Mouse (Mus musculus): ENCODE results near the gene Zfyve1. TPM values are rescaled to one million over a fixed set of nuclear protein-coding genes. Genes with fewer than 3 reads are reported as not detected.

Gene Zfyve1
- polyA plus RNA-seq, 1 experiment: 50.2 TPM

- WGBS: 98% methylated on average over 6 of the region's 6 CpGs
- H3K4me1 ChIP-seq (replicated peaks; ENCODE audit: control insufficient read depth, insufficient read depth, low read length): no peaks in the 10 kb centered on the region
- H3K27ac ChIP-seq (ENCODE audit: control insufficient read depth, insufficient read depth, low read length): no peak overlapping the region
- H3K27me3 ChIP-seq (ENCODE audit: control insufficient read depth, insufficient read depth, low read length): no peaks in the 10 kb centered on the region
- no peak for DNase-seq
- no peak for TF ChIP-seq POLR2A (IDR thresholded peaks at IDR 0.05; ENCODE audit: control insufficient read depth, extremely low read depth, insufficient read depth, low read length, poor library complexity)
- no peak for TF ChIP-seq CTCF (IDR thresholded peaks at IDR 0.05; ENCODE audit: borderline replicate concordance, control insufficient read depth, extremely low read depth, insufficient read depth, low read length, poor library complexity)
- no peaks in the 10 kb centered on the region for H3K36me3 ChIP-seq (ENCODE audit: control insufficient read depth, insufficient read depth, low read length)
- no peak overlapping the region for H3K4me3 ChIP-seq (ENCODE audit: control insufficient read depth, insufficient read depth, low read length)
Measured at GRCm38 (mm10) chr12:83527816-83528215, 69.2 kb downstream of the Zfyve1 start.

- TF ChIP-seq CTCF (IDR thresholded peaks at IDR 0.05; ENCODE audit: borderline replicate concordance, control insufficient read depth, extremely low read depth, insufficient read depth, low read length, poor library complexity): no peak
- no peak for TF ChIP-seq POLR2A (IDR thresholded peaks at IDR 0.05; ENCODE audit: control insufficient read depth, extremely low read depth, insufficient read depth, low read length, poor library complexity)
- no peak overlapping the region for H3K4me3 ChIP-seq (ENCODE audit: control insufficient read depth, insufficient read depth, low read length)
- no peaks in the 10 kb centered on the region for H3K27me3 ChIP-seq (ENCODE audit: control insufficient read depth, insufficient read depth, low read length)
- peaks cover 5% of the 10 kb centered on the region for H3K4me1 ChIP-seq (replicated peaks; ENCODE audit: control insufficient read depth, insufficient read depth, low read length)
- WGBS: 91% methylated on average over 18 of the region's 18 CpGs
- DNase-seq: no peak
- H3K36me3 ChIP-seq (ENCODE audit: control insufficient read depth, insufficient read depth, low read length): no peaks in the 10 kb centered on the region
- H3K27ac ChIP-seq (ENCODE audit: control insufficient read depth, insufficient read depth, low read length): no peak overlapping the region
Measured at GRCm38 (mm10) chr12:83525822-83526544, 71.0 kb downstream of the Zfyve1 start.

GRCm38 (mm10) chr12:83524329-83524728, 72.7 kb downstream of the Zfyve1 start:
- TF ChIP-seq POLR2A (IDR thresholded peaks at IDR 0.05; ENCODE audit: control insufficient read depth, extremely low read depth, insufficient read depth, low read length, poor library complexity) (no peak), CTCF (IDR thresholded peaks at IDR 0.05; ENCODE audit: borderline replicate concordance, control insufficient read depth, extremely low read depth, insufficient read depth, low read length, poor library complexity) (no peak)
- Histone ChIP-seq H3K27ac (ENCODE audit: control insufficient read depth, insufficient read depth, low read length) (no peak overlapping the region), H3K27me3 (ENCODE audit: control insufficient read depth, insufficient read depth, low read length) (no peaks in the 10 kb centered on the region), H3K4me3 (ENCODE audit: control insufficient read depth, insufficient read depth, low read length) (no peak overlapping the region), H3K4me1 (replicated peaks; ENCODE audit: control insufficient read depth, insufficient read depth, low read length) (peaks cover 7% of the 10 kb centered on the region), H3K36me3 (ENCODE audit: control insufficient read depth, insufficient read depth, low read length) (no peaks in the 10 kb centered on the region)
- 93% methylated on average over 5 of the region's 5 CpGs for WGBS
- no peak for DNase-seq

DNA sequence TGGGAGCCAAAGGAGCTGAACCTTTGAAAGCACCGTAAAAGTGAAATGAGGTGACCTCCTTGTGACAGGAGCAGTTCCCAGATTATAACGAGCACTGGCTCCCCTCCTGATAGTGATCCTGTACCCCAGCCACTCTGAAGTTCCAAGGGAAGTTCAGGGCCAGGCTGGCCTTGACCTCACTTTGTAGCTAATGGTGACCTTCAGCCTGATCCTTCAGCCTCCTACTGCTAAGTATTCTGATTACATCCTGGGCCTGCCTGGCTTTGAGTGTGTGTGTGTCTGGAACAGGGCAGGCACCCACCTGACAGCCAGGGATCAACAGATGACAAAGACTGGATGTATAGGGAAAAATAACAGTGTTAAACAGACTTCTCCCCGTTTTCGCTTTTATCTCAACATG, 73.1 kb downstream of the Zfyve1 start:
- no peak overlapping the region for H3K4me3 ChIP-seq (ENCODE audit: control insufficient read depth, insufficient read depth, low read length)
- H3K4me1 ChIP-seq (replicated peaks; ENCODE audit: control insufficient read depth, insufficient read depth, low read length): peaks cover 7% of the 10 kb centered on the region
- H3K27ac ChIP-seq (ENCODE audit: control insufficient read depth, insufficient read depth, low read length): no peak overlapping the region
- no peak for DNase-seq
- WGBS: 96% methylated on average over 4 of the region's 4 CpGs
- no peak for TF ChIP-seq CTCF (IDR thresholded peaks at IDR 0.05; ENCODE audit: borderline replicate concordance, control insufficient read depth, extremely low read depth, insufficient read depth, low read length, poor library complexity)
- no peaks in the 10 kb centered on the region for H3K36me3 ChIP-seq (ENCODE audit: control insufficient read depth, insufficient read depth, low read length)
- H3K27me3 ChIP-seq (ENCODE audit: control insufficient read depth, insufficient read depth, low read length): no peaks in the 10 kb centered on the region

DNA sequence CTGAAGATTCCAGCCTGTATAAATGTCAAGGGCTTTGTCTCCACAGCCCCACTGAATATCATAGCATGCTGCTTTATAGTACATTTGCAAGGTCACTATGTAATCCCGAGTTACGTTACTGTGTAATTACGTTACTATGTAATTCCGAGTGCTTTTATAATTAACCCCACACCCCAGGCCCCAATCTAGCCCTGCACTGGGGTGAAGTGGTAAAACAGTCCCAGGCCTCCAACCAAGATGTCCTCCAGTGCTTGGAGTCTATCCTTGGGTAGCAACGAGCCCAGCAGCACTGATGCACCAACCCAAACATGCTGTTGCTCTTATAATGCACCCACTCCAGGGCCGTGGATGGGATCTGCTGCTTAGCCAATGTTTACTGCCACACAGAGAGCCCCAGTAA, 74.0 kb downstream of the Zfyve1 start:
- H3K36me3 ChIP-seq (ENCODE audit: control insufficient read depth, insufficient read depth, low read length): no peaks in the 10 kb centered on the region
- no peak overlapping the region for H3K27ac ChIP-seq (ENCODE audit: control insufficient read depth, insufficient read depth, low read length)
- no peaks in the 10 kb centered on the region for H3K27me3 ChIP-seq (ENCODE audit: control insufficient read depth, insufficient read depth, low read length)
- no peak overlapping the region for H3K4me3 ChIP-seq (ENCODE audit: control insufficient read depth, insufficient read depth, low read length)
- H3K4me1 ChIP-seq (replicated peaks; ENCODE audit: control insufficient read depth, insufficient read depth, low read length): peaks cover 7% of the 10 kb centered on the region
- no peak for TF ChIP-seq POLR2A (IDR thresholded peaks at IDR 0.05; ENCODE audit: control insufficient read depth, extremely low read depth, insufficient read depth, low read length, poor library complexity)
- TF ChIP-seq CTCF (IDR thresholded peaks at IDR 0.05; ENCODE audit: borderline replicate concordance, control insufficient read depth, extremely low read depth, insufficient read depth, low read length, poor library complexity): no peak
- DNase-seq: no peak
- 96% methylated on average over 6 of the region's 6 CpGs for WGBS

GRCm38 (mm10) chr12:83521083-83521482, 75.9 kb downstream of the Zfyve1 start:
- WGBS: 58% methylated on average over 8 of the region's 8 CpGs
- Histone ChIP-seq H3K4me3 (ENCODE audit: control insufficient read depth, insufficient read depth, low read length) (peak overlapping the region; percentile 52; the same call in 1 of the 2 replicates), H3K4me1 (replicated peaks; ENCODE audit: control insufficient read depth, insufficient read depth, low read length) (peaks cover 7% of the 10 kb centered on the region)

More at GRCm38 (mm10) chr12:83521083-83521482, 75.9 kb downstream of the Zfyve1 start:
- DNase-seq: no peak
- Histone ChIP-seq H3K27ac (ENCODE audit: control insufficient read depth, insufficient read depth, low read length) (no peak overlapping the region), H3K27me3 (ENCODE audit: control insufficient read depth, insufficient read depth, low read length) (no peaks in the 10 kb centered on the region), H3K36me3 (ENCODE audit: control insufficient read depth, insufficient read depth, low read length) (no peaks in the 10 kb centered on the region)
- TF ChIP-seq CTCF (IDR thresholded peaks at IDR 0.05; ENCODE audit: borderline replicate concordance, control insufficient read depth, extremely low read depth, insufficient read depth, low read length, poor library complexity) (no peak), POLR2A (IDR thresholded peaks at IDR 0.05; ENCODE audit: control insufficient read depth, extremely low read depth, insufficient read depth, low read length, poor library complexity) (no peak)

All from thymus, adult 2 months (tissue).